Mouse (Mus musculus) heart, adult 2 months (tissue): ENCODE data around the gene Mad1l1. TPM values are rescaled to one million over a fixed set of nuclear protein-coding genes. Genes with fewer than 3 reads are reported as not detected.
A peak's percentile ranks its signal among the peaks of the same experiment; 100 is the strongest.

Source experiments
- DNase-seq, 2 experiments: peaks; one replicate each; pipeline ENCODE4 v3.0.0; 2021
- H3K27ac ChIP-seq: fragments of 200-600 bp; 2 replicates; pipeline ENCODE4 v1.8.1; 2022
- H3K27me3 ChIP-seq: fragments of 200-500 bp; 2 replicates; pipeline ENCODE4 v1.6.1; 2012; ENCODE audit warnings: mild to moderate bottlenecking, low read length, inconsistent platforms, mixed read lengths; ENCODE audit not compliant: control insufficient read depth, insufficient read depth
- H3K36me3 ChIP-seq: fragments of 200-500 bp; 2 replicates; pipeline ENCODE4 v1.6.1; 2012; ENCODE audit warnings: low read length, inconsistent platforms; ENCODE audit not compliant: control insufficient read depth, insufficient read depth
- H3K4me1 ChIP-seq: fragments of 200-500 bp; 2 replicates; pipeline ENCODE4 v1.6.1; 2011; ENCODE audit warnings: low read length; ENCODE audit not compliant: control insufficient read depth, insufficient read depth
- H3K4me3 ChIP-seq: fragments of 200-600 bp; 2 replicates; pipeline ENCODE4 v1.8.1; 2022
- H3K79me2 ChIP-seq: fragments of 200-500 bp; replicated peaks from 2 replicates; pipeline ENCODE4 v1.6.1; 2012; ENCODE audit warnings: mild to moderate bottlenecking, inconsistent platforms, low read length, moderate library complexity, mixed read lengths; ENCODE audit not compliant: control insufficient read depth, insufficient read depth
- H3K9ac ChIP-seq: fragments of 200-500 bp; 2 replicates; pipeline ENCODE4 v1.6.1; 2012; ENCODE audit warnings: low read depth, mild to moderate bottlenecking, control low read depth, inconsistent platforms, low read length, mixed read lengths
- CTCF ChIP-seq: fragments of 200-600 bp; IDR thresholded peaks from 2 replicates; pipeline ENCODE4 v1.8.1; 2022; ENCODE audit warnings: antibody characterized with exemption, mild to moderate bottlenecking, moderate library complexity
- EP300 ChIP-seq: fragments of 200-500 bp; IDR thresholded peaks from 2 replicates; pipeline ENCODE4 v1.6.1; 2011; ENCODE audit warnings: low read depth, low read length, control low read depth; ENCODE audit not compliant: insufficient read depth
- POLR2A ChIP-seq: fragments of 200-500 bp; IDR thresholded peaks from 2 replicates; pipeline ENCODE4 v1.6.1; 2011; ENCODE audit warnings: mild to moderate bottlenecking, low read depth, low read length, control low read depth; ENCODE audit not compliant: insufficient read depth
- WGBS: fragments of 180-500 bp; shearing (Covaris S2); methylation state at CpG from one replicate; pipeline ENCODE4 v1.1.7; 2018; 5-methylcytosine and 5-hydroxymethylcytosine counted together
- intact Hi-C: fragments of 180-260 bp; cut with DNase I; formaldehyde crosslinking; loops from one replicate; pipeline ENCODE4 v1.15.1; 2025
- polyA plus RNA-seq: library from polyadenylated mRNA; depleted of rRNA; stranded (reverse); fragments of >200 nt; gene quantifications from 2 replicates; pipeline ENCODE4 v1.2.3, GENCODE M21; 2012
- total RNA-seq, 2 experiments: library from RNA; stranded (reverse); gene quantifications; 2 replicates each; pipeline ENCODE4 v1.2.3; 2021

The Mad1l1 gene
- total and polyA plus RNA-seq, 3 experiments = 9.4 to 12.2 (median 10.1) TPM

GRCm38 (mm10) chr5:140359930-140360674 lies 38.8 kb upstream of the Mad1l1 start:
- intact Hi-C loops = no loop called here
- Histone ChIP-seq H3K27me3 (no peaks in the 10 kb centered on the region), H3K79me2 (no peaks in the 10 kb centered on the region), H3K4me1 (no peaks in the 10 kb centered on the region), H3K27ac (no peak overlapping the region), H3K4me3 (no peak overlapping the region), H3K36me3 (no peaks in the 10 kb centered on the region), H3K9ac (no peak overlapping the region)
- DNase-seq = no peak
- TF ChIP-seq EP300 (no peak), CTCF (no peak), POLR2A (no peak)
- 88% methylated on average over 14 of the region's 14 CpGs for WGBS

DNA sequence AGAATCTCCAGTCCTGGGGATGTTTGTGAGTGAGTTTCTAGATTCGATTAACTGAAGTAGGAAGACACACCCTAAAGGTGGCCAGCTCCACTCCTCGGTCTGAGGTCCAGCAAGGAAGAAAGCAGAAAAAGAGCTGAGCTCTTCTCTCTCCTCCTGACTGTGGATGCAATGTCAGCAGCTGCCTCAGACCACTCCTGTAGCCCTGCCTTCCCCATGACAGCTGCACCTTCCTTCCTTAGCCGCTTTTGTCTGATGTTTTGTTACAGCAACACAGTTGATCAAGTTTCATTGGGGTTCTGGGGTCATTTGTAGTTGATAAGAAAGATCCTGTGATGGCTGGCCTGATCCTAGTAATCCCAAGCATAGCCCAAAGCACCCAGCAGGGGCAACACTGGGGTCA lies 36.1 kb upstream of the Mad1l1 start:
- TF ChIP-seq POLR2A (no peak), CTCF (no peak), EP300 (no peak)
- intact Hi-C loops = no loop called here
- no peak for DNase-seq
- Histone ChIP-seq H3K36me3 (no peaks in the 10 kb centered on the region), H3K4me3 (no peak overlapping the region), H3K79me2 (no peaks in the 10 kb centered on the region), H3K27me3 (no peaks in the 10 kb centered on the region), H3K9ac (no peak overlapping the region), H3K27ac (no peak overlapping the region), H3K4me1 (no peaks in the 10 kb centered on the region)
- 88% methylated on average over 3 of the region's 3 CpGs for WGBS

DNA sequence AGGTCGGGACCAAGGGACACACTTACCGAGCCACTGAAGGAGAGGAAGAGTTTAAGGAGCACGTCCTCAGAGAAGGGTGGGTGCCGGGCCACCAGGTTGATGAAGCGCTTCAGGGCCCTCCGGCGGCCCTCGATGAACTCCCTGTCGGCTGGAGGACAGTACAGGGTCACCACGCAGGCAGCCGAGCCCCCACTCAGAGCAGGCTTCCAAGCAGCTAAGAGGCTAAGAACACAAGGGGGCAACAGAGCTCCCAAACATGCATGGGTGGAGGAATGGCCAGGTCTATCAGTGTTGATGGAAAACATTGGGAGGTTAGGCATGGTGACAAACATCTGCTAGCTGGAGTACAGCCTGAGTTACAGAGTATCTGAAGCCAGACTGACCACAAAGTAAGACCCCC lies 34.6 kb upstream of the Mad1l1 start:
- WGBS = 86% methylated on average over 11 of the region's 11 CpGs
- H3K9ac ChIP-seq = no peak overlapping the region
- no peak for DNase-seq
- H3K27me3 ChIP-seq = no peaks in the 10 kb centered on the region
- H3K4me1 ChIP-seq = no peaks in the 10 kb centered on the region
- no peaks in the 10 kb centered on the region for H3K36me3 ChIP-seq
- no peaks in the 10 kb centered on the region for H3K79me2 ChIP-seq
- intact Hi-C loops = no loop called here
- no peak overlapping the region for H3K4me3 ChIP-seq
- TF ChIP-seq CTCF = peak; percentile 24
- no peak for TF ChIP-seq EP300
- H3K27ac ChIP-seq = no peak overlapping the region

DNA sequence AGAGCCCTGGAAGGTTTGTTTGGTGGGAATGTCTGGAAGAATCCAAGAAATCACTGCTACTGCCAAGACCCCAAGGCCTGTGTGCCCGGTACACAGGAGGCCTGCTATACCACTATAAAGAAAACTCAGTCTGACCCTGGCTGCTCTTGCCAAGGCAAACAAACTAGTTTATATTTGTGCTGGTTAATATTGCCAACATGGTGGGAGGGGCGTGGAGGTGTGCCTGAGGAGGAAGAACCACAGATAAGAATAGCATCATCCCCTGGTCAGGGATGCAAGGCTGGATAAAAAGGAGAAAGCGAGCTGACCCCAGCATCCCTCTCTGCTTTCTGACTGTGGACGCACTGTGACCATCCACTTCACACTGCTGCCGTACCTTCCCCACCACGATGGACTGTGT lies 31.0 kb upstream of the Mad1l1 start:
- H3K27me3 ChIP-seq = no peaks in the 10 kb centered on the region
- H3K27ac ChIP-seq = no peak overlapping the region
- H3K4me1 ChIP-seq = no peaks in the 10 kb centered on the region
- H3K4me3 ChIP-seq = no peak overlapping the region
- WGBS = 95% methylated on average over 6 of the region's 6 CpGs
- H3K79me2 ChIP-seq = no peaks in the 10 kb centered on the region
- TF ChIP-seq CTCF = no peak
- TF ChIP-seq POLR2A = no peak
- TF ChIP-seq EP300 = no peak
- no peak for DNase-seq
- intact Hi-C loops = no loop called here
- no peak overlapping the region for H3K9ac ChIP-seq
- no peaks in the 10 kb centered on the region for H3K36me3 ChIP-seq

DNA sequence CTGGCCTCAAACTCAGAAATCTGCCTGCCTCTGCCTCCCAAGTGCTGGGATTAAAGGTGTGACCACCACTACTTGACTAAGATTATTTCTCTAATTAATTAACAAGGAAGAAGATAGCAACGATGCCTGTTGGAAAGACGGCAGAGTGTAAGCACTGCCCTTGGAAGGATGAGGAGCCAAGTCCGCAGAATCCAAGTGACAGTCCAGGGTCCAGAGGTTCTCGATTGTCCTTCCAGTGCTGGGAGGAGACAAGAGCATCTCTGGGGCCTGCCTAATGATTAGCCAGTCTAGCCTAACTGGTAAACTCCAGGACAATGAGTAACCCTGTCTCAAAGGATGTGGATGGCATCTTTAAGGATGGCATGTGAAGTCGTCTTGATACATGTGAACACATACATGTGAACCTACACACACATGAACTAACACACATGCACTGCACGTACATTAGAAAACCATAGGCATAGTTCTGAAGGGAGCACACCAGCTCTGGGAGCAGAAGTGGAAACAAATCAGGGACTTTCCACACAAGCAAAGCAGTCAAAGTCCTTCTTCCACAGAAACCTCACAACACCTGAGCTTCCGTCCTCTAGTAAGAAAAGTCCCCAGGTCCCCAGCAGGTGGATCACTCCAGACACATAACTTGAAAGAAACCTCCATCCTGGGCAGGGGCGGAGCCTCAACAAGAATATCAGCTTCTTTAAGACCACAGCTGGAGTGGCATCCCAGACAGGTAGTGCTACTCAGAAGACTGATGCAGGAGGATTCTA lies 29.6 kb upstream of the Mad1l1 start:
- Histone ChIP-seq H3K27ac (no peak overlapping the region), H3K79me2 (no peaks in the 10 kb centered on the region), H3K9ac (no peak overlapping the region), H3K36me3 (no peaks in the 10 kb centered on the region), H3K4me1 (no peaks in the 10 kb centered on the region), H3K27me3 (no peaks in the 10 kb centered on the region), H3K4me3 (no peak overlapping the region)
- no peak for TF ChIP-seq EP300
- TF ChIP-seq POLR2A = no peak
- TF ChIP-seq CTCF = no peak
- no peak for DNase-seq
- 92% methylated on average over 8 of the region's 8 CpGs for WGBS
- intact Hi-C loops = no loop called here

DNA sequence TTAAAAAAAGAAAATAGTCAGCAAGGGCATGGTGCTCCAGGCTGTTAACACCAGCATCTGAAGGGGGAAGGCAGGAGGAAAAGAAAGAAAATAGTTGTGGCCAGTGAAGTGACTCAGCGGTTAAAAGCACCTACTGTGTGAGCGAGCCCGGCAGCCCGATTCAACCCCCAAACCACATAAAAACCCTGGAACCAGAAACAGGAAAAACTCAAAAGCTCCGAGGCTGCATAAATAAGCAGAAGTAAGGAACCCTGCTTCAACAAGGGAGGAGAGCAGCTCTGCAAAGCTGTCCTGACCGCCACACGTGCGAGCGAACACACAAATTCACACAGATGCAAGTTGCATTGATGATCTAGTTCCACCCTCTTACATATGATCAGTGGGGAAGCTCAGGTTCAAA lies 28.5 kb upstream of the Mad1l1 start:
- no peaks in the 10 kb centered on the region for H3K4me1 ChIP-seq
- no peak for TF ChIP-seq CTCF
- no peak for TF ChIP-seq EP300
- TF ChIP-seq POLR2A = no peak
- H3K27ac ChIP-seq = no peak overlapping the region
- no peak overlapping the region for H3K4me3 ChIP-seq
- H3K9ac ChIP-seq = no peak overlapping the region
- no peaks in the 10 kb centered on the region for H3K36me3 ChIP-seq
- no peaks in the 10 kb centered on the region for H3K27me3 ChIP-seq
- 84% methylated on average over 9 of the region's 9 CpGs for WGBS
- no peak for DNase-seq
- intact Hi-C loops = no loop called here
- H3K79me2 ChIP-seq = no peaks in the 10 kb centered on the region
